Mouse (Mus musculus): ENCODE data around the gene Ctnnbl1. TPM values are rescaled to one million over a fixed set of nuclear protein-coding genes. Genes with fewer than 3 reads are reported as not detected.

Gene Ctnnbl1
- total RNA-seq, 2 experiments from 2014 or later: 8.8 to 9.7 TPM

DNA sequence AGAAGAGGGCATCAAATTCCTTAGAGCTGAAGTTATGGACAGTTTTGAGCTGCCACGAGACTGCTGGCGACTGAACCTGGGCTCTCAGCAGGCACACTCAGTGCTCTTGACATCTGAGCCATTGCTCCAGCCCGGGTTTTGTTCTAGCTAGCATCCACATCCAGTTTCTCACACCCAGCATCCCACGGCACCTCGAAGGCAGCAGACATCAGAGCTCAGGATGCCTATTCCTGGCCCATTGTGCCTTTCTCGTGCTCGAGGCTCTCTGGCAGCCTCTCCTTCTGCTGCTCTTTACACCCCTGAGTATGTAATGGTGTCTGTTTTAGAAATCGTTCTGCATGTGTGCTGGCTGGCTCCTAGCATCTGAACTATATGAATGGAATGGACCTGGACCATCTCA lies 13.3 kb downstream of the Ctnnbl1 start:
- no peak for DNase-seq (ENCODE audit: low spot score)

DNA sequence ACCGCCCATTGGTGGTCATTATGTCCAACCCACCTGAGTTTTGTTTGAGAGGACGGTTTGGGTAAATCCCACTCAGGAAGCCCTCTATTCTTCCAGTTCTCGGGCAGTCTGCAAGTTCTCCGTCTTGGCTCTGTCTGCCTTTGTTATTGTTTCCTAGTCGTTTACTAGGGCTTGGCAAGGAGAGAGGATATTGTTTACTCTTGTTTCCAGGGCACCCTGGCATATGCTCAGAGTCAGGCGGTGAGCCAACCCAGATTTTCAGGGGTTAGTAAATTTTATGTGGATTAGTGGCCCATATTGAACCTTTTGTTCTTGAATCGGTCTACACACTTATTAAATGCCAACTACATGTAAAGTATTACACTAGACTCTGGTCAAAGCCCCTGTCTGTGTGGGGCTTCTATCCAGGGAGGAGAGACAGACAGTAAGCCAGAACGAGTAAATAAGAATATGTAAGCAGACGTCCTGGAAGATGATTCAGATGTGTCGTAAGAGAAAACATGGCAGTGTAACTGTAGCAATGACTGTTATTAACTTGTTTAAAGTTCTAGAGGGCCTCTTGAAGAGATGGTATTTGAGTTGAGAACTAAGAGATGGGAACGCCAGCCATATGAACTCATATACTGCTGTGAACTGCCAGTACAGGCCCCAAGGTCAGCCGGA lies 13.9 kb downstream of the Ctnnbl1 start:
- peak; percentile 17 for DNase-seq (ENCODE audit: low spot score)

- peak; percentile 37 for DNase-seq (ENCODE audit: low spot score)
Measured at GRCm38 (mm10) chr2:157751589-157752373, 14.6 kb downstream of the Ctnnbl1 start.

DNA sequence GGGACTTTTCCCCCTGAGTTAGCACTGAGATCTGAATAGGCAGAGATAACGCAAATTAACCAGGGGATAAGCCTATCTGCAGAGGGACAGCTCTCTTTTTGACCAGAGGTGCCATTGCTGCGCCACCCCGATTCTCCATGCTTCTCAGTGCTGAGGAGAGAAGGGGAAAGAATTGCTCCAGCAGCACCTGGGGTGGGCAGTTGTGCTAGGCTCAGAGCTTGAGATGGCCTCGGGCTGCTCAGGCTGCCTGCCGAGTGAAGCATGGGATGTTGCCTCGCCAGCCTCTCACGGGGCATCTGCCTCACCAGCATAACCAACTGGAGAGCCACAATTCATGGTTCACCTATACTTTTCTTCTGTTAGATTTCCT lies 15.2 kb downstream of the Ctnnbl1 start:
- DNase-seq (ENCODE audit: low spot score): no peak

DNA sequence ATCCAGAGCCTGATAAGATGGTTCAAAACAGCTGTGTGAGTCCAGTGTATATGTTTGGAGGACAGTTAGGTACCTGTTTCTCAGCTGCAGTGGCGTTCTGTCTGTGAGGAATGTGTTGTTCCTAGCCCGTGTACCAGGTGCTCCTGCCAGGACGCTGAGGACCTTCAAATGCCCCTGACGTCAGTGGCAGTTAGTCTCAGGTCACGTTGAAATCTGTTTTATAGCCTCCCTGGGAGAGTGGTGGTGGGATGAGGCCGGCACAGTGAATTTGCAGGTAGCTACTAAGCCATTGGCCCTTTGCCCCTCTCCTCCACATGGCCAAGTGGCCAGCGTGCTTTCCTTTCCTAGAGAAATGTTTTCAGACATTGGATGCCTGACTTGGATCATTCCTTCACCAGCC lies 18.6 kb downstream of the Ctnnbl1 start:
- no peak for DNase-seq (ENCODE audit: low spot score)

DNA sequence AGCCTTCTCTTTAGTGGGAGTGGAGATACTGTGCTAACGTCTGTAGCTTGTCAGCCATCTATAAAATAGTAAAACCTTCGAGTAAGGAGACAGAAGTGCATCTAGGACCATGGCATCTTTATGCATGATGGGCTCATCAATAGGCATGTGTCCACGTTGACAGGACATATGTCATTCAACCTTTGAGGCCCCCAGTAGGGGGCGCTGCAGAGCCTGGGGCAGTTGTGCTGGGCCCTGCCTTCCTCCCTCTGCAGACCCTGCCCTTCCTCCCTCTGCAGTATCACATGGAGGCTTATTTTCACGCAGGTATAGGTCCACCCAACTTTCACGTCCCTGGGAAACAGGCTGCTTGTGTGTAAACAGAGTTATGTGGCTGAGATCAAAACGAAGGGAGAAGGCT lies 19.0 kb downstream of the Ctnnbl1 start:
- no peak for DNase-seq (ENCODE audit: low spot score)

DNA sequence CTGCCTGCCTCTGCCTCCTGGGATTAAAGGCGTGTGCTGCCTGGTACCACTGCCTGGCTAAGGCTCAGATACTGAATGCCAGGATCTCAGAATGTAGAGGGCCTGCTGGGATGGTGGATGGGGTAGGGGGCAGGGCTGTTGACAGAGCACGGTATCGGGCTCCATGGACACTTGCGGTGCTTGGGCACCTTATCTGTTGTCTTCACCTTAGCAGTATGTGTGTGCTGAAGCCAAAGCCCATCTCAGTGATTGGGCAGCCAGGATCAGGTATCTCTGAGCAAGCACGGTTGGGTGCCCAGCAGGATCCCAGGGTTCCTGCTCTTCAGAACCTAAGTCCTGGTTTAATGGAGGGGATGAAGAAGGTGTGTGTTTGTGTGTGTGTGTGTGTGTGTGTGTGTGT lies 21.2 kb downstream of the Ctnnbl1 start:
- DNase-seq (ENCODE audit: low spot score): no peak

GRCm38 (mm10) chr2:157759717-157760116 lies 22.5 kb downstream of the Ctnnbl1 start:
- no peak for DNase-seq (ENCODE audit: low spot score)

GRCm38 (mm10) chr2:157762903-157763302 lies 25.7 kb downstream of the Ctnnbl1 start:
- peak; percentile 32 for DNase-seq (ENCODE audit: low spot score)

DNA sequence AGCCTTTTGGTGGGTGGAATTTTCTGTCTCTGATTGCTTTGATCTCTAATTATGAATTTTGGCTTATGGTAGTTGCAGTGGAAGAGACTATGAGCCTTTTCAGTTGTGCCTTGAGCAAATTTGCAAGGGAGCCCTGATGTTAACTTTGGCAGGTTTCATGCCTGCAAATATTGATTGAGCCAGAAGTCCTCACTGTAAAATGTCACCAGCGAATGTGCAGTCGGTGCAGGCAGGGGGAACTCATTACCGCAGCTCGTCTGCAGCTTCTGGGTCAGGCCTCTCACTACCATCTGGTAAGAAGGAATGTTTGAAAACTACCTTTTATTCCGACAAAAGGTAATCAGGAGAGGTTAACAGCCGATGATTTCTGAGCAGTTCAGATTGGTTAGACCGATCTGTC lies 29.4 kb downstream of the Ctnnbl1 start:
- DNase-seq (ENCODE audit: low spot score): no peak

DNA sequence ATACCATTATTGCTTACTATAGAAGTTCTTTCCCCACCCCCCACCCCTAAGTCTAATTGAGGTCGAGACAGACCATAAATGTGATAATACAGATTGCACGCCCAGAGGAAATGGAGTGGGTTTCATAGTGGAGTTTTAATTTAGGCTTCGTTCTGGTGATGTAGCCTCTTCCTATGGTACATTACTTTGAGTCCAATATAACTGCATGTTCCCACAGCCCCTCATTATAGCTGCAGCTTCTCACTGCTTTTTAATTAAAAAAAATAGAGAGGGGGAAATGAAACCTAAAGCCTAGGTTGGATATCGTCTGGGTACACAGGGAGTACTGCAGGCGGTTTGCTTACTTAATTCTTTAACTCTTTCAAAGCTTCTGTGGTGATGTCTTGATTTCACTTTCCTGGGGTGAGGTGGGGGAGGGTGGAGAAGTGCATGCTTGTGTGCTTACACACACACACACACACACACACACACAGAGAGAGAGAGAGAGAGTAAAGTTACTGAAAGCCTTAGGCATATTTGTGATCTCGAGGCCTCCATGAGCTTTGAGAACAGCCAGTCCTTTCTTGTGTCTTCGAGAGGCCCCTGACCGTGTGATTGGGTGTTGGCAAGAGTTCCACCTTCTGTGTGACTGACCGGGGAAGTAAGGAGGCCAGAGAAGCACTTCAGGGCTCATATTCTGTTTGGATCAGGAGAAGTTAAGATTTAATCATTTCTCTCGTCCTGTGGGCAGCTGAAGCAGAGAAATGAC lies 31.7 kb downstream of the Ctnnbl1 start:
- peak; percentile 52 for DNase-seq (ENCODE audit: low spot score)

GRCm38 (mm10) chr2:157770761-157771160 lies 33.6 kb downstream of the Ctnnbl1 start:
- DNase-seq (ENCODE audit: low spot score): no peak

- DNase-seq (ENCODE audit: low spot score): no peak
Measured at GRCm38 (mm10) chr2:157773661-157774060, 36.5 kb downstream of the Ctnnbl1 start.

DNA sequence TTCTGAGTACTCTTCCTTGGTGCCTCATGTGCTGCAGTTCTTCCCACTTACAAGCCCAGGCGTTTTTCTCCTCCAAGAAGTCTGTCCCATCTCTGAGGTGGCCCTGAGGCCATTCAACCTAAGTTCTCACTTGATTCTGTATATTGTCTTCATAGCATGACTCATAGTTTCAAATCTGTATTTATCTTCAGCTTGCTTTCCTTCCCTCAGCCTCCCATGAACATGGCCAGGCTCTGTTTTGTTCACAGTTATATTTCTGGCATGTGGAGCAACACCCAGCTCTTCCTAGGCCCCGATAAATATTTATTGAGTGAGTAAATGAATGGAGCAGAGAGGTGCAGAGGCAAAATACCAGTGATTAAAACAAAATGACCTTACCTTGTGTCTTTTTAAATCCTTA lies 38.8 kb downstream of the Ctnnbl1 start:
- DNase-seq (ENCODE audit: low spot score): no peak

GRCm38 (mm10) chr2:157780956-157781355 lies 43.8 kb downstream of the Ctnnbl1 start:
- DNase-seq (ENCODE audit: low spot score): no peak

DNA sequence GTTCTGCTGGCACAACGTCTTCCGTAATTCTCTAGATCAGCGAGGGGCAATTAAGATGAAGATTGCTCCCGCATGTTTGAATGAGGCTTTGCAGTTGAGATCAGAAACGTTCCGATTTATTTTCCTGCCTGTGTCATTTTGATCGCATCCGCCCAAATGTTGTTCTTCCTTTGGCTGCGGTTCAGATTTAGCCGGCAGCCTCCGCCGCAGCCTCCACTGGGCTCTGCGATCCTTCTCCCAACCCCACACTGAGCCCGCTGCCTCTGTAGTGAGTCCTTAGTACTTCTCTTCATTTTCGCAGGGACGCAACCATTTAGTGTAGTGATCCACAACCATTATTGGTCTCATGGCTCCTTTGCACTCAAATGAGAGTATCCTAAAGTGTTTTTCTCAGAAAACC lies 46.0 kb downstream of the Ctnnbl1 start:
- no peak for DNase-seq (ENCODE audit: low spot score)

DNA sequence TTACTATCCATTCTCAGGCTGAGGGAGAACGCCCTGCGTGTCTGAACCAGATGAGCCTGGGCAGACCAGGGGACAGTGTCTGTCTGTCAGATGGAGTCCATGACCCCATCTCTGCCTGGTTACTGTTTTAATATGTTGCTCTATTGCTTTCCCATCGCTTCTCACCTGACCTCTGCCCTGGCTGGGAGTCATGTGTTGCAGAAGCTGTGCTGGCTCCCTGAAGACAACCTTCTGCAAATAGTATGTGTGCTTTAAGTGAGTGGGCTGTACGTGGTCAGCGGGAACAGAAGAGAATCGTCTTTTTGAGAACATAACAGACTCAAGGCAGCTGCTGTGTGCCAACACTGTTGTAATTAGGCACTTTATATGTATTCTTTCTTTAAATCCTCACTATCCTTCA lies 47.0 kb downstream of the Ctnnbl1 start:
- no peak for DNase-seq (ENCODE audit: low spot score)

DNA sequence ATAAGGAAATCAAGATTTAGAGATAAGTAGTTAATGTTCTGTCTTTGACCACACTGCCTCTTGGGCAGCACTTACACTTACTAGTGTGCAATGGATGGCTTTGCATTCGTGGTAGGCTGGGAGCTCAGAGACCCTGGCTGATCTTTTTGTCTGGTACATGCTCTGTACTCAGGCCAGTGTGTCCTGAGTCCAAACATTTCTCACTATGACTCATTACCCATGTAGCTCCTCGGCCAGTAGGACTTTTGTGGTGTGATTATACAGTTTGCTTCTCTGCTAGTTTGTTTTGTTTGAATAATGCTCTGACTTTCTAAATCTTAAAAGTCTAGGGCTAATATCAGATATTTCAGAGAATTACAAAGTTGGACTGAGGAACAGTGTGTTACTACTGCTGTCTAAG lies 47.4 kb downstream of the Ctnnbl1 start:
- no peak for DNase-seq (ENCODE audit: low spot score)

DNA sequence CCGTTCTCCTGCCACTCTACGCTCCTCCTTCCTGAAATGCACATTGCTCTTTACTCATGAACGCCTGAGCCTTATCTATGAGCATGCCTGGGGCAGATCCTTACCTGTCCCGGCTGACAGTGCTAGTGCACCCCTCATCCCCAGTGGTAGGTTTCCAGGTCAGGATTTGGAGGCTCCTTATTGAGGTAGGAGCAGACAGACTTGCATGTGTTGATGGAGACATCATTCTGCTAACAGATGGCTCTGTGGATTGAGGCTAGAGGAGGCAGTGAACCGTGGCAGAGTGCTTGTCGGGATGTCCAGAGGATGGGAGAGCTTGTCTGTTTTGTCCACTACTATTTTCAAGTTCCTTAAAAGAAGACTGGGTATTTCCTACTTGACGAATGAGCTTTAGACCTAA lies 52.0 kb downstream of the Ctnnbl1 start:
- no peak for DNase-seq (ENCODE audit: low spot score)

- DNase-seq (ENCODE audit: low spot score): no peak
Measured at GRCm38 (mm10) chr2:157790836-157791495, 53.8 kb downstream of the Ctnnbl1 start.

DNA sequence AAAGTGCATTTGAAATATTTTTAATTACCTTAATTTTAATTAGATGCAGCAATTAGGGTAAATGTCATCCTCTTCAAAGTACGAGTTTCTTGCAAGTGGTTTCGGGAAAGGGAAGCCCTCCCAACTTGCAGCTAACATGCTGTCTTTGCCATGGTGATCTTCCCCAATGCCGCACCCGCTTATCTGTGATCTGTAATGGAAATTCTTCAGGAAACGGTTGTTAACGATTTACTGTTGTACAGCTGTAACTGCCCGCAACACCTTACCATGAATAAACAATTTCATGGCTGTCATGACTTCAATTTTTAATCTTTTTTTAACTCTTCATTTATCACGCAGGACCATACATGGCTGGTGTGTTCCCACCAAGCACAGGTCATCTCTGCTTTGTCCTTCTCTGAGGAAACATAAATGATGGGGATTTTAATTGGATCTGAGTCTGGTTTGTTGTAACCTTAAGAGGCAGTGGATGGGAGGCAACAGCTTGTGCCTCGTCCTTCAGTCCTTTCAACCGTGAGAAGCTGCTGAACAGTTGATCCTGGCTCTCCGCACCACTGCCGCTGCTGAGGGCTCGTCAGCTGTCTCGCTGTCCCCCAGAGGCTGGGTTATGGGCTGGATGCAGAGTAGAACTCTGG lies 54.4 kb downstream of the Ctnnbl1 start:
- DNase-seq (ENCODE audit: low spot score): no peak

Measured in gastrocnemius, adult 18-20 months (tissue).